Mouse (Mus musculus): Measurements from ENCODE around the gene Ap2m1. TPM values are rescaled to one million over a fixed set of nuclear protein-coding genes. Genes with fewer than 3 reads are reported as not detected.

Ap2m1 gene
- polyA plus RNA-seq, 1 experiment from 2014 or later: 573 TPM

DNA sequence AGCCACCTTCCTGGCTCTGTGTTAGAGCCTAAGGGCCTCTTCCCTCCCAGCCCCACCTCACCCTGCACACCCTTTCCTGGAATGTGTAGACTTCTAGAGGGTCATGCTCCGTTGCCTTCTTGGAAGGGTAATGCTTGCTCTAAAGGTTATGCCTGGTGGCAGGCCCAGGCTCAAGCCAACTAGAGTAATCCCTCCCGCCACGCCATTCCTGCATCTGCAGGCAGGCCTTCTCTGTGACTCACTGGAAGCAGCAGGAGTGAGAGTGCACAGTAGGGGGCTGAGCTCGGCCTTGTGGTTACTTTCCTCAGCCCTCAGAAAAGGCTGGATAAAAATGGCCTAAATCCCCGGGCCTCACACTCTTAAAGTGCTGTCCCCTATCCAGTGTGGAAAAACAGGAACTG is 1.8 kb downstream of the Ap2m1 start:
- DNase-seq (ENCODE audit: low spot score): peak; percentile 32
- Histone ChIP-seq H3K27ac (replicated peaks; ENCODE audit: low read depth, low read length) (0 out of 2 replicates have a peak overlapping the region, but pooled peaks have one; percentile 35), H3K36me3 (ENCODE audit: control insufficient read depth, insufficient read depth, low read length) (peaks cover 61% of the 10 kb centered on the region), H3K9ac (ENCODE audit: low read depth, low read length) (peak overlapping the region; percentile 93), H3K4me1 (ENCODE audit: control insufficient read depth, insufficient read depth, low read length) (peaks cover 18% of the 10 kb centered on the region), H3K4me2 (ENCODE audit: low read depth, low read length) (peak overlapping the region; percentile 86), H3K27me3 (replicated peaks; ENCODE audit: control insufficient read depth, insufficient read depth, low read length) (no peaks in the 10 kb centered on the region), H3K4me3 (ENCODE audit: low read depth, low read length) (peak overlapping the region; percentile 95), H3K9me3 (ENCODE audit: control insufficient read depth, low read length) (no peaks in the 10 kb centered on the region)
- WGBS: 28% methylated on average over 5 of the region's 5 CpGs
- no peak for ATAC-seq (ENCODE audit: low read depth)

DNA sequence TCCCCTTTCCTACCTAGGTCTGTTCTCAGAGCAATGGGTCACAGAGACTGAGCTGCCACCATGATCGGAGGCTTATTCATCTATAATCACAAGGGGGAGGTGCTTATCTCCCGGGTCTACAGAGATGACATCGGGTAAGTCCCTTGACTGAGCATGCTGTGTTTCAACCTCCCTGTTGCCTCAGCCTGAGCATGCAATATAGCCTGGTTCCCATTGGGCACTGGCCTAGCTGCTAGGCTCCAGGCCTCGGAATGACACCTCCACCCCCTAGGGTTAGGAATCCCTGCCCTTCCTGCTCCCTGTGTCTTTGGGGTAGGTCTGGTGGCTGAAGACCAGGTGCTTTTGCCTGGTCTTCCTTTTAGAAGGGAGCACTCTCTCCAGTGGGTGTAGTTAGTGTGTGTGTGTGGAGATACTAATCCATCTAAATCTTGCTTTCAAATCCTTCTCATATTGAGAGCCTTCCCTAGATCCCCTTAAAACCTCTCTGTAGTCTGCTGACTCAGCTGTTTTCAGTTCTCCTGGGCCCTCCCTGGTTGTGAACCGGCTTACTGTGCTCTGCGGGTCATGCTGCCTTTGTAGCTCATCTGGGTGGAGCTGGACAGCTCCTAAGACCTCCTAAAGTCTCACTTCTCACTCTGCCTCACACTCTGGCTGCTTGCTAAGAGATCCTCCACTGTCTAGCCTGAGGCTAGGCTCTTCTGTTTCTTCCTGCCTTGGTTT is 2.5 kb downstream of the Ap2m1 start:
- ATAC-seq (ENCODE audit: low read depth) (no peak), DNase-seq (ENCODE audit: low spot score) (peak; percentile 26)
- H3K4me1 ChIP-seq (ENCODE audit: control insufficient read depth, insufficient read depth, low read length): peaks cover 18% of the 10 kb centered on the region
- peak overlapping the region; percentile 86 for H3K4me2 ChIP-seq (ENCODE audit: low read depth, low read length)
- H3K9ac ChIP-seq (ENCODE audit: low read depth, low read length): peak overlapping the region; percentile 93
- WGBS: 43% methylated on average over 6 of the region's 6 CpGs
- H3K27me3 ChIP-seq (replicated peaks; ENCODE audit: control insufficient read depth, insufficient read depth, low read length): no peaks in the 10 kb centered on the region
- peaks cover 62% of the 10 kb centered on the region for H3K36me3 ChIP-seq (ENCODE audit: control insufficient read depth, insufficient read depth, low read length)
- no peaks in the 10 kb centered on the region for H3K9me3 ChIP-seq (ENCODE audit: control insufficient read depth, low read length)
- H3K27ac ChIP-seq (replicated peaks; ENCODE audit: low read depth, low read length): no peak overlapping the region
- H3K4me3 ChIP-seq (ENCODE audit: low read depth, low read length): peak overlapping the region; percentile 95

DNA sequence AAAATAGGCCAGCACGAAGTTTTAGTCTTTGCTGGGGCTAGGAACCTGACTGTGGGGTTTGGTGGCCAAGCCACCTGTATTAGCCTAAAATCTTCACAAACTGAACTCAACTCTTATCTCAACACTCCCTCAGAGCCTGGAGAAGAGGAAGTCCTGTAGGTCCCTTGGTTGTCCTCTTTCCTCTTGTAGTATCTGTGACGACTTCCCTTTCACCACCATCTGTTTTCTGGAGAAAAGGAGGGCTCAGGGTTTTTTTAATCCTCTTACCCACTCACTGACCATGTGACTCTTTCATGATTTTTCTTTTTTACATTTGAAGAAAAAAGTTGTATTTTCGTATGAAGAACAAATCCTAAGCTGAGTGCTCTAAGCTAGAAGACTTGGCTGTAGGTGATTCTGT is 4.4 kb downstream of the Ap2m1 start:
- DNase-seq (ENCODE audit: low spot score): no peak
- Histone ChIP-seq H3K4me1 (ENCODE audit: control insufficient read depth, insufficient read depth, low read length) (peaks cover 18% of the 10 kb centered on the region), H3K36me3 (ENCODE audit: control insufficient read depth, insufficient read depth, low read length) (peaks cover 65% of the 10 kb centered on the region), H3K27me3 (replicated peaks; ENCODE audit: control insufficient read depth, insufficient read depth, low read length) (no peaks in the 10 kb centered on the region), H3K4me3 (ENCODE audit: low read depth, low read length) (no peak overlapping the region), H3K9me3 (ENCODE audit: control insufficient read depth, low read length) (no peaks in the 10 kb centered on the region), H3K4me2 (ENCODE audit: low read depth, low read length) (no peak overlapping the region), H3K9ac (ENCODE audit: low read depth, low read length) (no peak overlapping the region), H3K27ac (replicated peaks; ENCODE audit: low read depth, low read length) (no peak overlapping the region)
- ATAC-seq (ENCODE audit: low read depth): no peak
- WGBS: 74% methylated on average over 3 of the region's 3 CpGs

DNA sequence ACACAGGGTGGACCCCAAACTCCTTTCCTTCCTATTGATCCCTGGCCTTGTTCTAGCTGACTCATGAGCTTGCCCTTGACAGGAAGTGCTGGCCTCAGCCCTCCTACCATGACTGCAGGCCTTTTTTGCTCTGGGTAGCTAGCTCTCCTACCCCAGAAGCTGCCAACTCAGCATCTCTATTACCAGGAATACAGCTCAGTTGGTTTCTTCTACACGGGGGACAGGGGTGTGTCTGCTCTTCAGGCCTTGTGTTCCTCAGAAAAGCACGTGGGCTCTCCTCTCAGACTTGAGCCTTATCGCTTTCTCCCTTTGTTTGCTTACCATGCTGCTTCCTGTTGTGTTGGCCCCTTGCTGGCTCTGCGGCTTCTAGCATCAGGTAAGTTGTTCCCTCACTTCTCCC is 5.2 kb downstream of the Ap2m1 start:
- peaks cover 18% of the 10 kb centered on the region for H3K4me1 ChIP-seq (ENCODE audit: control insufficient read depth, insufficient read depth, low read length)
- H3K4me2 ChIP-seq (ENCODE audit: low read depth, low read length): no peak overlapping the region
- ATAC-seq (ENCODE audit: low read depth): no peak
- H3K27ac ChIP-seq (replicated peaks; ENCODE audit: low read depth, low read length): no peak overlapping the region
- DNase-seq (ENCODE audit: low spot score): no peak
- no peak overlapping the region for H3K9ac ChIP-seq (ENCODE audit: low read depth, low read length)
- WGBS: 88% methylated on average over 4 of the region's 4 CpGs
- no peaks in the 10 kb centered on the region for H3K9me3 ChIP-seq (ENCODE audit: control insufficient read depth, low read length)
- no peaks in the 10 kb centered on the region for H3K27me3 ChIP-seq (replicated peaks; ENCODE audit: control insufficient read depth, insufficient read depth, low read length)
- H3K36me3 ChIP-seq (ENCODE audit: control insufficient read depth, insufficient read depth, low read length): peaks cover 72% of the 10 kb centered on the region
- no peak overlapping the region for H3K4me3 ChIP-seq (ENCODE audit: low read depth, low read length)

DNA sequence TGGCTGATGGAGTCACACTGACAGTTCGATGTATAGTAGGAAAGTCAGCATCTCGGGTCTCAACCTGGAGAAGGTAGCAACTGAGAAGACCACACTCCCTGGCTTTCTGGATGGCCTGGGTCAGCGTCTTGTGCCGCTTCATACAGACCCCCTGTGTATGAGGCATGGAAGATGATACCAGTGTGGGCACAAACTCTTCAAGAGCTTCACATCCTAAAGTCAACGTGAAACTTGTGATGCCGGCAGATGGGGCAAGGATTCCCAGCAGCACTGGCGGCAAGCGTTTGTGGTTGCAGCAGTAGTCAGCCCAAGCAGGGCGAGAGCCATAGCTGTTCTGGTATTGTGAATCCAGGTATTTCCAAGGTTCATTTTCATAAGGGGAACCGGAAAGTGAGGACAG is 10.4 kb downstream of the Ap2m1 start:
- Histone ChIP-seq H3K27ac (replicated peaks; ENCODE audit: low read depth, low read length) (no peak overlapping the region), H3K4me3 (ENCODE audit: low read depth, low read length) (no peak overlapping the region), H3K9ac (ENCODE audit: low read depth, low read length) (no peak overlapping the region), H3K4me2 (ENCODE audit: low read depth, low read length) (no peak overlapping the region), H3K9me3 (ENCODE audit: control insufficient read depth, low read length) (no peaks in the 10 kb centered on the region), H3K27me3 (replicated peaks; ENCODE audit: control insufficient read depth, insufficient read depth, low read length) (no peaks in the 10 kb centered on the region), H3K36me3 (ENCODE audit: control insufficient read depth, insufficient read depth, low read length) (peaks cover 48% of the 10 kb centered on the region), H3K4me1 (ENCODE audit: control insufficient read depth, insufficient read depth, low read length) (peaks cover 5% of the 10 kb centered on the region)
- DNase-seq (ENCODE audit: low spot score) (no peak), ATAC-seq (ENCODE audit: low read depth) (no peak)
- WGBS: 93% methylated on average over 10 of the region's 10 CpGs

DNA sequence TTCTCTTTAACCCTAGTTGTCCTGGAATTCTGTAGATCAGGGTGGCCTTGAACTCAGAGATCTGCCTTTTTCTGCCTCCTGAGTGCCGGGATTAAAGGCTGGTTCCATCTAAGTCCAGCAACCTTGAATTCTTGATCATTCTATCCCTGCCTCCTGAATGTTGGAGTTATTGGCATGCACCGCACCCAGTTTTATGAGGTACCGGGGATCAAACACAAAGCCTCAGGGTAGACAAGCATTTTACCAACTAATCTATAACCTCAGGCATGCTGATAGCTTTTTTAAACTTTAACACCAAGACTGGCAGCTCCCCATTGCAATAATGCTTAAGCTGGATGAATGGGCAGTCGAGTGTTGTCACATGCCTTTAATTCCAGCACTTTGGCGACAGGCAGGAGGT is 12.1 kb downstream of the Ap2m1 start:
- WGBS: 51% methylated on average over 5 of the region's 5 CpGs

DNA sequence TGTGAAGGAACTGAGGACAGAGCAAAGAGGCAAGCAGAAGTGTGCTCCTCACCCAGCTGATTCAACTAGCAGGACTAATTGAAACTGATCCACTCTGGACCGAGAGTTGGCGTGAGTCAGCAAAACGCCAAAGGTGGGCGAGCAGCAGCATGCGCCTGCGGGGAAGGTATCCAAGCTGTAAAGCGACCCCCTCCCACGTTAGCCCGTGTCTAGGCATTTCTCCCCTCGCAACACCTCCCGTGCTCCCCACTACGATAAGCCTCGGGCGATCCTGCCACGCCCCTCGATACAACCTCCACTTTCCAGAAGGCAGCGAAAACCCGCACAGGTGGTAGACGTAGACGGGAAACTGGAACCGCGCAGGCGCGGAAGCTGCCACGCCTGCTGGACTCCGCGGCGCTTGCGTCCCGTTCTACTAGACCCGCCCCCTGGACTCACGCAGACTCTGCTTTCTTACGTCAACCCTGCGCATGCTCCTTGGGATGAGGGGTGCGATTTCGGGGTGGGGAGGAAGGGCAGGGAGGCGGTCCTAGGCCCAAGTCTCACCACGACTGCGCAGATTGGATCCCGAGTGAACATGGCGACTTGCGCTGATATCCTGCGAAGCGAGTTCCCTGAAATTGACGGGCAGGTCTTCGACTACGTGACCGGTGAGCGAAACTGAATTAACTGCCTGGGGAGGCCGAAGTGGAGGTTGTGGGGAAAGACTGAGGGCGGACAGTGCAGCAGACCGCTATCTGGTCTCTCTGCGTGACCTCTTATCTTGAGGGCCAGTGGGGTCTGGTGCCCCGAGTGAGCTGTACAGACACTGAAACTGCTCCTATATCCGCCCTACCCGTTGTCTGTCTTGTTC is 13.0 kb downstream of the Ap2m1 start, which contains the start of gene Abcf3:
TSS of gene Abcf3 (plus strand) at position 482 of the 853 bp plus-strand sequence.
- peak within 1 kb of the TSS; percentile 78 for H3K4me2 ChIP-seq (ENCODE audit: low read depth, low read length)
- peaks cover 49% of the 10 kb centered on the region for H3K36me3 ChIP-seq (ENCODE audit: control insufficient read depth, insufficient read depth, low read length)
- H3K9ac ChIP-seq (ENCODE audit: low read depth, low read length): peak within 1 kb of the TSS; percentile 89
- no peaks in the 10 kb centered on the region for H3K9me3 ChIP-seq (ENCODE audit: control insufficient read depth, low read length)
- under 1% methylated on average over 51 of the region's 56 CpGs for WGBS
- H3K27ac ChIP-seq (replicated peaks; ENCODE audit: low read depth, low read length): peak within 1 kb of the TSS; percentile 65
- ATAC-seq (ENCODE audit: low read depth) (peak; percentile 99), DNase-seq (ENCODE audit: low spot score) (peak; percentile 100)
- no peaks in the 10 kb centered on the region for H3K27me3 ChIP-seq (replicated peaks; ENCODE audit: control insufficient read depth, insufficient read depth, low read length)
- H3K4me3 ChIP-seq (ENCODE audit: low read depth, low read length): peak within 1 kb of the TSS; percentile 88
- H3K4me1 ChIP-seq (ENCODE audit: control insufficient read depth, insufficient read depth, low read length): peaks cover 5% of the 10 kb centered on the region

More for the DNA sequence above, 12.1 kb downstream of the Ap2m1 start:
- Histone ChIP-seq H3K36me3 (ENCODE audit: control insufficient read depth, insufficient read depth, low read length) (peaks cover 47% of the 10 kb centered on the region), H3K27me3 (replicated peaks; ENCODE audit: control insufficient read depth, insufficient read depth, low read length) (no peaks in the 10 kb centered on the region), H3K4me2 (ENCODE audit: low read depth, low read length) (peak overlapping the region; percentile 78), H3K4me3 (ENCODE audit: low read depth, low read length) (peak overlapping the region; percentile 88), H3K9ac (ENCODE audit: low read depth, low read length) (peak overlapping the region; percentile 60), H3K9me3 (ENCODE audit: control insufficient read depth, low read length) (no peaks in the 10 kb centered on the region), H3K4me1 (ENCODE audit: control insufficient read depth, insufficient read depth, low read length) (peaks cover 5% of the 10 kb centered on the region), H3K27ac (replicated peaks; ENCODE audit: low read depth, low read length) (peak overlapping the region; percentile 65; the same call in 1 of the 2 replicates)
- ATAC-seq (ENCODE audit: low read depth) (no peak), DNase-seq (ENCODE audit: low spot score) (no peak)

DNA sequence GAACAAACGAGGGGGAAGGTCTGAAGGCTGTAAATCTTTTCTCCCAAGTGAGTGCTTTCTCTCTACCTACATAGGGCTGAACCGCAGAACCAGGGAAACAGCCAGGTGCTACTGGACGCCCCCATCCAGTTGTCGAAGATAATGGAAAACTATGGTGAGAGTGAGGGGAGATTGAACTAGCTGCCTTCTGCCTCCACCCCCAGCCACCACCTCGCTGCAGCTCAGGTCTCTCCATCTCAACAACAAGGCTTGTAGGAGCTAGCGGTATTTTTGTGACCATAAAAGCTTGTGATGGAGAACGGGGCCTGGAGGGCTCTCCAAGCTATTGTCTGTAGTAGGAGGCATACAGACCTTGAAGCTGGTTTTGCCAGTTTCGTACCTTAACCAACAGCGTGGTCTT is 13.9 kb downstream of the Ap2m1 start:
- Histone ChIP-seq H3K9ac (ENCODE audit: low read depth, low read length) (peak overlapping the region; percentile 89), H3K4me2 (ENCODE audit: low read depth, low read length) (peak overlapping the region; percentile 78), H3K9me3 (ENCODE audit: control insufficient read depth, low read length) (no peaks in the 10 kb centered on the region), H3K4me3 (ENCODE audit: low read depth, low read length) (peak overlapping the region; percentile 88), H3K4me1 (ENCODE audit: control insufficient read depth, insufficient read depth, low read length) (peaks cover 5% of the 10 kb centered on the region), H3K36me3 (ENCODE audit: control insufficient read depth, insufficient read depth, low read length) (peaks cover 51% of the 10 kb centered on the region), H3K27me3 (replicated peaks; ENCODE audit: control insufficient read depth, insufficient read depth, low read length) (no peaks in the 10 kb centered on the region), H3K27ac (replicated peaks; ENCODE audit: low read depth, low read length) (no peak overlapping the region)
- DNase-seq (ENCODE audit: low spot score) (no peak), ATAC-seq (ENCODE audit: low read depth) (no peak)
- 55% methylated on average over 9 of the region's 9 CpGs for WGBS

Data from embryonic facial prominence, embryonic 14.5 days (tissue).